Mouse (Mus musculus) ES-E14 (cell line): ENCODE data around the gene Lrguk.

Experiments
- CHD2 ChIP-seq: IDR thresholded peaks from 2 replicates; pipeline ENCODE4 v1.6.1; 2014; ENCODE audit warnings: mild to moderate bottlenecking, low read depth, low read length, inconsistent platforms
- HCFC1 ChIP-seq: IDR thresholded peaks from 2 replicates; pipeline ENCODE4 v1.6.1; 2012; ENCODE audit warnings: low read length, inconsistent platforms, borderline replicate concordance; ENCODE audit not compliant: insufficient read depth
- MAFK ChIP-seq: IDR thresholded peaks from 2 replicates; pipeline ENCODE4 v1.6.1; 2014; ENCODE audit warnings: mild to moderate bottlenecking, low read depth, low read length, inconsistent platforms; ENCODE audit not compliant: insufficient read depth
- ZC3H11A ChIP-seq: IDR thresholded peaks from 2 replicates; pipeline ENCODE4 v1.6.1; 2012; ENCODE audit warnings: low read depth, mild to moderate bottlenecking, inconsistent platforms, low read length, borderline replicate concordance
- ZNF384 ChIP-seq: IDR thresholded peaks from 2 replicates; pipeline ENCODE4 v1.6.1; 2012; ENCODE audit warnings: low read depth, low read length, inconsistent platforms

DNA sequence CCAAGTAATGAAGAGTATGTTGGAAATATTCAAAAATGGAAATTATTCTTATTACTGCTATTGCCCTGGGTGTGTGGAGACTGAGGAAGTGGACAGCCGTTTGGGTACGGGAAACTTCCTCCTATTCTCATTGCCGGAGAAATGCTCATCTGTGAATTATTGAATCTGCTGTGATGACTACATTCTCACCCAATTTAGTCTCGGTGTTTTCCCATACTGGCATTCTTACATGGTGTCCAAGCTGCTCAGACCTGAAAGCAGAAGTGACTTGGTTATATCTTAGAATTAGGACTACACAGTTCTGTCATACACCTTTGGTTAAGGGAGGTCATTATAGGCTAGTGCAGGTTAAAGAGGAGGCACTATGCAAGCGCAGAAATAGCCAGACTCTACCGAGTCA is 30.5 kb downstream of the Lrguk start:
- TF ChIP-seq CHD2 (no peak), ZNF384 (no peak), HCFC1 (no peak), ZC3H11A (no peak), MAFK (no peak)
